Mouse (Mus musculus) spleen, adult 12 weeks (tissue): ENCODE measurements at regions not wholly inside any gene's neighbourhood (a gene's known extent, or its start where the extent isn't known, plus 50 kb on each side); places are given as distances from the start of the nearest gene placed in this dataset.

Experiments used
- DNase-seq: peaks from one replicate; pipeline ENCODE4 v3.0.0; 2022; ENCODE audit warnings: low spot score

- DNase-seq = peak; percentile 5
Observed at GRCm38 (mm10) chr1:189085245-189085644, 77.6 kb upstream of the Kctd3 start.

- no peak for DNase-seq
Observed at GRCm38 (mm10) chr1:189081267-189081666, 73.6 kb upstream of the Kctd3 start.

- DNase-seq = no peak
Observed at GRCm38 (mm10) chr1:189080797-189081196, 73.2 kb upstream of the Kctd3 start.

- no peak for DNase-seq
Observed at GRCm38 (mm10) chr1:189079451-189080410, 72.1 kb upstream of the Kctd3 start.

- DNase-seq = no peak
Observed at GRCm38 (mm10) chr1:189077861-189078260, 70.2 kb upstream of the Kctd3 start.

- no peak for DNase-seq
Observed at GRCm38 (mm10) chr1:189076276-189076675, 68.6 kb upstream of the Kctd3 start.

GRCm38 (mm10) chr1:189075671-189076070 is 68.0 kb upstream of the Kctd3 start:
- no peak for DNase-seq

- no peak for DNase-seq
Observed at GRCm38 (mm10) chr1:189072516-189072915, 64.9 kb upstream of the Kctd3 start.

GRCm38 (mm10) chr1:189068204-189068603 is 60.6 kb upstream of the Kctd3 start:
- DNase-seq = no peak

GRCm38 (mm10) chr1:189067204-189067960 is 59.7 kb upstream of the Kctd3 start:
- no peak for DNase-seq

- no peak for DNase-seq
Observed at GRCm38 (mm10) chr1:189066446-189067151, 59.0 kb upstream of the Kctd3 start.

- no peak for DNase-seq
Observed at GRCm38 (mm10) chr1:189065152-189065910, 57.7 kb upstream of the Kctd3 start.

- no peak for DNase-seq
Observed at GRCm38 (mm10) chr1:189064629-189065028, 57.0 kb upstream of the Kctd3 start.

GRCm38 (mm10) chr1:189063699-189064098 is 56.1 kb upstream of the Kctd3 start:
- no peak for DNase-seq

GRCm38 (mm10) chr1:189063209-189063608 is 55.6 kb upstream of the Kctd3 start:
- DNase-seq = no peak
